Mouse (Mus musculus) liver, postnatal 0 days (tissue): ENCODE data around the gene Hltf. TPM values are rescaled to one million over a fixed set of nuclear protein-coding genes. Genes with fewer than 3 reads are reported as not detected.

Source experiments
- ATAC-seq: fragments of 200-750 bp; cut with Nextera tagmentation; 2 replicates; pipeline ENCODE4 v1.8.0; 2017; ENCODE audit warnings: mild to moderate bottlenecking, moderate library complexity
- DNase-seq: peaks from one replicate; pipeline ENCODE4 v3.0.0-alpha.2; 2016
- H3K27ac ChIP-seq: fragments of 300-500 bp; sonication (generic); 2 replicates; pipeline ENCODE4 v1.5.1; 2014; ENCODE audit warnings: antibody characterized with exemption, moderate library complexity, mild to moderate bottlenecking, low read depth
- H3K27me3 ChIP-seq: fragments of 300-500 bp; sonication (generic); 2 replicates; pipeline ENCODE4 v1.6.1; 2014; ENCODE audit warnings: low read length, control low read depth, mixed read lengths; ENCODE audit not compliant: insufficient read depth
- H3K36me3 ChIP-seq: fragments of 300-500 bp; sonication (generic); replicated peaks from 2 replicates; pipeline ENCODE4 v1.6.1; 2014; ENCODE audit warnings: mild to moderate bottlenecking, control low read depth, low read length, moderate library complexity, mixed read lengths; ENCODE audit not compliant: insufficient read depth
- H3K4me1 ChIP-seq: fragments of 300-500 bp; sonication (generic); 2 replicates; pipeline ENCODE4 v1.6.1; 2014; ENCODE audit warnings: antibody characterized with exemption, mild to moderate bottlenecking, control low read depth; ENCODE audit not compliant: insufficient read depth
- H3K4me2 ChIP-seq: fragments of 300-500 bp; sonication (generic); 2 replicates; pipeline ENCODE4 v1.6.1; 2014; ENCODE audit warnings: low read depth, mild to moderate bottlenecking, low read length, moderate library complexity, mixed read lengths
- H3K4me3 ChIP-seq: fragments of 300-500 bp; sonication (generic); 2 replicates; pipeline ENCODE4 v1.5.1; 2014; ENCODE audit warnings: low read depth, low read length
- H3K9ac ChIP-seq: fragments of 300-500 bp; sonication (generic); replicated peaks from 2 replicates; pipeline ENCODE4 v1.6.1; 2014; ENCODE audit warnings: mild to moderate bottlenecking, moderate library complexity
- H3K9me3 ChIP-seq: fragments of 300-500 bp; sonication (generic); 2 replicates; pipeline ENCODE4 v1.6.1; 2016; ENCODE audit warnings: mild to moderate bottlenecking, control low read depth, low read length, mixed read lengths
- CTCF ChIP-seq: sonication (generic); IDR thresholded peaks from 2 replicates; pipeline ENCODE4 v1.5.1; 2016; ENCODE audit warnings: antibody characterized with exemption, low read depth
- EP300 ChIP-seq: IDR thresholded peaks from 2 replicates; pipeline ENCODE4 v1.6.1; 2016; ENCODE audit warnings: antibody characterized with exemption, low read depth, mild to moderate bottlenecking
- WGBS: fragments of 180-500 bp; shearing (Covaris S2); extraction: QIAGEN DNeasy Blood & Tissue Kit; methylation state at CpG from one replicate; pipeline ENCODE4 v1.1.7; 2014; ENCODE audit not compliant: insufficient replicate concordance; 5-methylcytosine and 5-hydroxymethylcytosine counted together
- polyA plus RNA-seq: library from polyadenylated mRNA; unstranded; fragments of >200 nt; fragmentation: Nextera tagmentation; extraction: Ambion mirVana; gene quantifications from 2 replicates; pipeline ENCODE4 v1.2.1, GENCODE M21; 2015

Hltf gene
- polyA plus RNA-seq, 1 experiment from 2014 or later: 8.2 TPM

DNA sequence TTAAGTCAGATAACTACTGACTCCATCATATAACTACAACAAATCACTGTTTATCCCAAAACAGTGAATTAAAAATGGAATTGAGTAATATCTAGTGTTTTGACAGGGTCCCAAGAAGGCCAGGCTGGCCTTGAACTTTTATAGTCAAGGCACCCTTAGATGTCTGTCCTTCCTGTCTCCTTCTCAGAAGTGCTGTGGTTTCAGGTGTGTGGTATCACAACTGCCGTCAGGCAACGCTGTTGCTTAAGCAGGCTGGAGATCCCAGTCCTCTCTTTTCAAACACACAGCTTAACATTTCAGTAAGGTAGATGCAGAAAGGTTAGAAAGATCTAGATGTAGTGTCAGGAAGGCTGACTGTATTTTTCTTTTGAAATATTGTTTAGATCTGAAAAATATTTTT, 84.5 kb downstream of the Hltf start:
- 72% methylated on average over 2 of the region's 2 CpGs for WGBS
- TF ChIP-seq EP300 (no peak), CTCF (no peak)
- no peak for ATAC-seq

GRCm38 (mm10) chr3:20142576-20142975, 85.0 kb downstream of the Hltf start:
- H3K4me1 ChIP-seq: no peaks in the 10 kb centered on the region
- DNase-seq (no peak), ATAC-seq (no peak)
- TF ChIP-seq EP300 (no peak), CTCF (no peak)
- H3K4me3 ChIP-seq: no peak overlapping the region
- H3K9ac ChIP-seq: no peak overlapping the region
- H3K4me2 ChIP-seq: no peak overlapping the region
- no peaks in the 10 kb centered on the region for H3K27me3 ChIP-seq
- H3K9me3 ChIP-seq: no peaks in the 10 kb centered on the region
- H3K27ac ChIP-seq: no peak overlapping the region
- H3K36me3 ChIP-seq: peaks cover 16% of the 10 kb centered on the region; the same call in 1 of the 2 replicates
- 70% methylated on average over 3 of the region's 3 CpGs for WGBS

More for the DNA sequence above, 84.5 kb downstream of the Hltf start:
- no peak overlapping the region for H3K4me2 ChIP-seq
- DNase-seq: no peak
- H3K27me3 ChIP-seq: no peaks in the 10 kb centered on the region
- no peaks in the 10 kb centered on the region for H3K4me1 ChIP-seq
- no peak overlapping the region for H3K27ac ChIP-seq
- H3K9me3 ChIP-seq: no peaks in the 10 kb centered on the region
- no peak overlapping the region for H3K4me3 ChIP-seq
- peaks cover 20% of the 10 kb centered on the region; the same call in 1 of the 2 replicates for H3K36me3 ChIP-seq
- no peak overlapping the region for H3K9ac ChIP-seq

DNA sequence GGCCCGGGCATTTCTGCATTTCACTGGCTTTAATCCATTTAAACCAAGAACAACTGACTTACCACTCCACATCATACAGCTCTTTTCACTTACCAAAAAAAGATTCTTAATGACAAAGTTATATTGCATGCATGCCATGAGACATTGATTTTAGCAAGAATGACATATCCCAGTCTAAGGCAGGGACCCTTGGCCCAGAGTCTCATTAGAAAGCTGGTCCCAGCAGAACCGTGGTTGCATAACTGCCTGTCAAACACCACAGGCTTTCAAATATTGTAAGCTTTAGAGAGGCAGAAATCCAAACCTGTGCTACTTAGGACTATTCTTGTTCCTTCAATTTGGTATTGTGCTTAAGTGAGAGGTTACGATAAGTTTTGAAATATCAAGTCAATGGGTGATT, 86.1 kb downstream of the Hltf start:
- Histone ChIP-seq H3K4me1 (no peaks in the 10 kb centered on the region), H3K4me2 (no peak overlapping the region), H3K27ac (no peak overlapping the region), H3K36me3 (peaks cover 20% of the 10 kb centered on the region), H3K9ac (no peak overlapping the region), H3K4me3 (no peak overlapping the region), H3K9me3 (no peaks in the 10 kb centered on the region), H3K27me3 (no peaks in the 10 kb centered on the region)
- ATAC-seq (no peak), DNase-seq (no peak)
- TF ChIP-seq CTCF: no peak
- TF ChIP-seq EP300: no peak
- 83% methylated on average over 3 of the region's 3 CpGs for WGBS

DNA sequence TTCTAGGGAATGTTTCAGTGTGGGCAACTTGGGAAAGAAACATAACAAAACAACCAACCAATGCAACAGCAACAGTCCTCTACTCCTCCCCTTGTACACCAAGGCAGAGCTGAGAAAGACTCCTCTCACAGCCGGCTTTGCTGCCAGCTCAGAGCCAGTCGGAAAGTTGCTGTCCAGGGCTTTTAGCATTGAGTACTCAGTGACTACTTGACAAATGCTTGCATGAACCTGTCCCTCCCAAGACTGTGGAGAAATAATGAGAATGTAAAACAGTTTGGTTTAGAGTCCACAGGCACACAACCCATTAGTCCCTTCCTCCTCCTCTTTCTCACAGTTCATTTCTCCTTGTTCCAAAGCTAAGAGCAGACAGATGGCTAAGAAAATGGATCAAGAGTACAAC, 86.8 kb downstream of the Hltf start:
- Histone ChIP-seq H3K9me3 (no peaks in the 10 kb centered on the region), H3K36me3 (peaks cover 26% of the 10 kb centered on the region), H3K27ac (no peak overlapping the region), H3K4me2 (no peak overlapping the region), H3K4me1 (no peaks in the 10 kb centered on the region), H3K4me3 (no peak overlapping the region), H3K9ac (no peak overlapping the region), H3K27me3 (no peaks in the 10 kb centered on the region)
- DNase-seq: no peak
- no peak for ATAC-seq
- TF ChIP-seq CTCF: no peak
- no peak for TF ChIP-seq EP300
- WGBS: 70% methylated on average over 2 of the region's 2 CpGs

DNA sequence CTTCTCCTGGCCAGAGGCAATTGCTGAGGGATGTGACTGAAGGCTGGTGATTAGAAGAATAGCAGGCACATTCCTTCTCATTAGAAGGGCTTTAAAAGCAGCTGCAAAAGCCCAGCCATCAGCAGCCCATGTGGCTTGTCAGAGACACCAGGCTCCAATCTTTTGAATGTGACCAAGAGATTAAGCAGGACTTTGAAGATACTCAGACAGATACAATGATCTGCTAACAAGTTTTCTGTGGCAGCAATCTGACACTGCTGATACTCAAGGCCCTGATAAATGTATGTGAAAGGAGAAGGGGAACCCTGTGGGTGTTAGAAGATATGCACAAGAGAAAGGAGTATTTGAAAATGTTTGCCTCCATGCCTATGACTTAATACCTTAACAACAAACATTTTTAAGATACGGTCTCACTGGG, 88.1 kb downstream of the Hltf start:
- H3K9me3 ChIP-seq: no peaks in the 10 kb centered on the region
- no peak overlapping the region for H3K27ac ChIP-seq
- H3K9ac ChIP-seq: no peak overlapping the region
- ATAC-seq (no peak), DNase-seq (no peak)
- no peaks in the 10 kb centered on the region for H3K4me1 ChIP-seq
- 73% methylated on average over 1 of the region's 1 CpGs for WGBS
- H3K27me3 ChIP-seq: no peaks in the 10 kb centered on the region
- no peak overlapping the region for H3K4me3 ChIP-seq
- H3K4me2 ChIP-seq: no peak overlapping the region
- TF ChIP-seq CTCF (no peak), EP300 (no peak)
- peaks cover 28% of the 10 kb centered on the region for H3K36me3 ChIP-seq

- WGBS: 86% methylated on average over 7 of the region's 7 CpGs
- Histone ChIP-seq H3K27ac (no peak overlapping the region), H3K4me2 (no peak overlapping the region), H3K4me3 (no peak overlapping the region), H3K36me3 (peaks cover 28% of the 10 kb centered on the region), H3K4me1 (no peaks in the 10 kb centered on the region), H3K9ac (no peak overlapping the region), H3K27me3 (no peaks in the 10 kb centered on the region), H3K9me3 (no peaks in the 10 kb centered on the region)
- TF ChIP-seq CTCF: no peak
- TF ChIP-seq EP300: no peak
- DNase-seq (no peak), ATAC-seq (no peak)
Observed at GRCm38 (mm10) chr3:20146884-20147395, 89.3 kb downstream of the Hltf start.

GRCm38 (mm10) chr3:20147647-20148046, 90.0 kb downstream of the Hltf start:
- no peaks in the 10 kb centered on the region for H3K27me3 ChIP-seq
- H3K9ac ChIP-seq: no peak overlapping the region
- peaks cover 28% of the 10 kb centered on the region for H3K36me3 ChIP-seq
- H3K4me2 ChIP-seq: no peak overlapping the region
- DNase-seq: no peak
- H3K27ac ChIP-seq: no peak overlapping the region
- H3K4me3 ChIP-seq: no peak overlapping the region
- no peaks in the 10 kb centered on the region for H3K9me3 ChIP-seq
- no peak for ATAC-seq
- TF ChIP-seq CTCF: no peak
- no peak for TF ChIP-seq EP300
- no peaks in the 10 kb centered on the region for H3K4me1 ChIP-seq
- 88% methylated on average over 5 of the region's 5 CpGs for WGBS
